Mouse (Mus musculus) inflammation-experienced regulatory T-cells, adult 6 months (primary cell): ENCODE results near the gene Ryr3. TPM values are rescaled to one million over a fixed set of nuclear protein-coding genes. Genes with fewer than 3 reads are reported as not detected.

ENCODE experiments used
- ATAC-seq: one replicate; pipeline ENCODE4 v1.8.0; 2017
- polyA plus RNA-seq, 3 experiments: library from polyadenylated mRNA; unstranded; fragments of 100-300 nt; shearing (Covaris generic); gene quantifications; one replicate each; pipeline ENCODE4 v1.2.1; 2017

The Ryr3 gene
- polyA plus RNA-seq, 3 experiments from 2014 or later = 1.5 to 2.4 (median 2.2) TPM

- ATAC-seq = no peak
These were observed 584.4 kb downstream of the Ryr3 start for GRCm38 (mm10) chr2:112632536-112632935.

DNA sequence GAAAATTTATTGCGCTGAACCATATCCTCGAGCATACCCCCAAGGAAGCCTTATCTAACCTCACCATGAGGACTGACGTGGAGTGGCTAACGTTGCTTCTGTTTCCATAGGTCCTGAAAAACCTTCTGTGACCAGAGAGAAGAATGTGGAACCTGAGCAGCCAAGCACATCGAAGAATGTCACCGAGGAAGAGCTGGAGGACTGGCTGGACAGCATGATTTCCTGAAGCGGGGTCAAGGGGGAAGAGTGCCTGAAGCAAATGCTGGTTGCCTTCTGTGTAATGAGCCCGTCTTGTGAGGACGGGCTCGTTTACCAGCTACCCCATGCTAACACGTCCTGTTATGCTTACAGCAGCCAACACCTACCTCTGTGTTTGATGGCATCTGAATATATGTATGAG, 586.2 kb downstream of the Ryr3 start:
- ATAC-seq = no peak

DNA sequence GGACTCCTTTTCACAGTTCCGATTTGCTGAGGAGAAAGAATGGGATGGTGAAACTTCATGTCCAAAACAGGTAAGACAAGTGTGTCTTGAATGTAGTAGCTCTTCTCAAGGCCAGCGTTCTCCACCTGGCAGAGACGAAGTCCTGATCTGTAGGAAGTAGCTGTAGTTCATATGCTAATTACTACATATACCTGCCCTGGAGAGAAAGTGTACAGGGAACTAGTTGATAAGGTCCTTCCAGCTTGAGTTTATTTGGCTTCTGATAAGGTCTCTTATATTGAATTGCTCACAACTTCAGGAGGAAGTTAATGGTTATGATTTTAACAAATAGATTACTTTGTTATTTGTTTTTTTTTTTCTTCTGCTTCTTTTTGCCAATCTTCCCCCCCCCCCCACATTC, 591.7 kb downstream of the Ryr3 start:
- no peak for ATAC-seq

DNA sequence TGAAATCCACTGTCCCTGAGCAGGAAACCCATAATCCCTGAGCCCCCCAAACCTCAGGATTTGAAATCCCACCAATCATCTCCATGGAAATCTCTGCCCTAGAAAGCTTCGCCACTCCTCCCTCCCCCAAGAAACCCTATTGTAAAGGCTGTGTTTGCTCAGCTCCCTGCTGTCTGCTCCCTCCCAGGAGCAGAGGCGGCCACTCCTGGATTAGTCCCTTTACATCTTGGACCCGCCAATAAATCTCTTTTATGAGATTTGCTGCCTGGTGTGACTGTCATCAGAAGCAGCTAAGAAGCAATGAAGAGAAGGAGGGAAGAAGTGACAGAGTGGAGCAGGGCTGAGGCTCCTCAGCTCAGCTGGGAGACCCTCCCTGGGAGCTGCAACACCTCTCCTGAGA, 599.7 kb downstream of the Ryr3 start:
- no peak for ATAC-seq

DNA sequence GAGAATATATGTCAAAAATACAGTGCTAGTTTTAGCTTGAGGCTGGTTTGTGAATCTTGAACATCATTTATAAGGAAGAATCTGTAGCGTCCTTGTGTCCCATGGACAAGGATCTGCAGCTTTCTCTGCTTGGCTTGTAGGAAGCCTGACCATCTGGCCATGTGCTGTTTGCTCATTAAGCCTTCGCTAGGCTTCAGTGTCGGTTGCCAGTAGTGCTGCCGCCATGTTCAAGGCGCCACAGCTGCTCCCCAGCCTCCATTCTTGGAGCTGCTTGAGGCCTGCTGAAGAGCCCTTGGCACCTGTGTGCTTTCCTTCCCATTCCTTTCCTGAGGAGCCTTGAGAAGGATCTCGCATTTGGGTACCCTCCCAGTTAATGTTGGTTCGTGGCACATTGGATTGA, 602.5 kb downstream of the Ryr3 start:
- ATAC-seq = no peak

DNA sequence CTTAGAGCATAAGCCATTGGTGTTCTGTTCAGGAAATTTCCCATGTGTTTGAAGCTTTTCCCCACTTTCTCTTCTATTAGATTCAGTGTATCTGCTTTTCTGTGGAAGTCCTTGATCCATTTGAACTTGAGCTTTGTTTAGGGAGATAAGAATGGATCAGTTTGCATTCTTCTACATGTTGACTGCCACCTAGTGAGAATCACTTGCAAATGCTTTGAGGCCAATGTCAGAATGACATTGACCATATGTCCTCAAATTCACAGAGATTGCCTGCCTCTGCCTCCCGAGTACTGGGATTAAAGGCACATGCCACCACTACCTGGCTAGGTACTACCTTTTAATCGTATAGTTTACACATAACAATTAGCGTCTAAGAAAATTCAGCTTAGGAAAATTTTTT, 604.3 kb downstream of the Ryr3 start:
- ATAC-seq = peak; percentile 67

GRCm38 (mm10) chr2:112606536-112606935, 610.4 kb downstream of the Ryr3 start:
- ATAC-seq = no peak

- no peak for ATAC-seq
These were observed 614.4 kb downstream of the Ryr3 start for GRCm38 (mm10) chr2:112602487-112602886.

- peak; percentile 56 for ATAC-seq
These were observed 616.7 kb downstream of the Ryr3 start for GRCm38 (mm10) chr2:112600222-112600621.

GRCm38 (mm10) chr2:112597064-112597463, 619.8 kb downstream of the Ryr3 start:
- no peak for ATAC-seq

DNA sequence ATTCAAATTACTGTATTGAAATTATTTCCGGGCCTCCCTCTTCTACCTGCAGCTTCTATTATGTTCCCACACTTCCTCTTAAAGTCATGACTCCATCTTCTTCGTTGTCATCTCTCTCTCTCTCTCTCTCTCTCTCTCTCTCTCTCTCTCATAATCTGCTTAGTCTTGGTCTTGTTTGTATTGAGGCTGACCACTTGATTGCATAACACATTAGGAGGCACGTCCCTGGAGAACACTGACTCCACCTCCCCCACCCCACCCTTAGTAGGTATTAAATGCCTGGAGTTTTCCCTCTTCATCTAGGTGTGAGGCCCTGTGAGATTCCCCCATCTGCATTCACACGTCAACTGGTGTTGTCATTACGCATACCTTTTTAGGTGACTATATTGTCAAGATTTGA, 620.5 kb downstream of the Ryr3 start:
- ATAC-seq = no peak

DNA sequence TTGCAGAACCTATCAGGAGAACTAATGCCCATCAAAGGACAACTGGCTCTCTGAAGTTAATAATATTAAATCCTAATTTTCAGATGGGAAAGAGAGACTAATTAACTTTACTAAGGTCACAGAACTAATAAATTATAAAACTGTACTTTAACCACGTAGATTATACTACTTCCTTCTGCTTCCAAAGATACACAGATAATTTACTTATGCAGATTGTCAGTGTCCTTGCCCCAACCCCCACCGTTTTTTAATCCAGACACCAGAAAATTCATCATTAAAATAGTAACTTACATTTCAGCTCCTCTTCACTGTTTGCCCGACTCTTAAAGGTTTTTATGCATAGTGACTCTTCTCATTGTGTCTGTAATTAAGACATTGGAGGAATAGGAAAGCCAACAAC, 621.1 kb downstream of the Ryr3 start:
- no peak for ATAC-seq

DNA sequence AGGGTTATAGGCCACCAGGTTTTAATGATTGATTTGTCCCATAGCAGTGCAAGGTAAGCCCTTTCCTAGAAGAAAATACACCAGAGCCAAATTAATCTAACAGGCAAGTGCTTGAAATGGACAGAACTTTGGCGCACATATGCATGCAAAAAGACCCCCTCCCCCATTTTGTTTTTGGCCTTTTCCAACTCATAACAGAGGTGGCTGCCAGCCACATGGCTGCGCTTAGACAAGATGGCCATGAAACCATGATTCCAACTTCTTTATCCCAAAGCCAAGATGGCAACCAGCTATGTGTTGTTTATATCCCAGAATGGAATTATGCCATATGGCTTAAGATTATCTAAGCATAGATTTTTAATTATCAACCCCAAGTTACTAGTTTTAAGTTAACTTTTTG, 623.1 kb downstream of the Ryr3 start:
- no peak for ATAC-seq

DNA sequence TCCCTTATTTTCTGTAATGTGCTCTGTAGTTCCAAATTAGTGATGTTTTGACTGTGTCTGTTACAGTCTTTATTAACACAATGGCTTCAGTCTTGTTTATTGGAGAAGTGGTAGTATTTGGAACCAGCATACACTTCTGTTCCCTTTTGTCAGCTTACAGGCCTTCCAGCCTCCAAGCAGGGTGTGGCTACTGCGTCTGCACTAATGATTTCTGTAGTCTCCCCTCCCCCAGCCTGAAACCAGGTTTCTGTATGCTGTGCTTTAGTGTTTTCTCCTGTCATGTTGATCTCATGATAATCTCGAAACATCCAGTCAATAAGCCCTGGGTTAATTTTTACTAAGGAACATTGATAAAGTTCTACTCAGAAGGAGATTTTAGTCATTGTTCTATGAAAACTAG, 623.6 kb downstream of the Ryr3 start:
- no peak for ATAC-seq

DNA sequence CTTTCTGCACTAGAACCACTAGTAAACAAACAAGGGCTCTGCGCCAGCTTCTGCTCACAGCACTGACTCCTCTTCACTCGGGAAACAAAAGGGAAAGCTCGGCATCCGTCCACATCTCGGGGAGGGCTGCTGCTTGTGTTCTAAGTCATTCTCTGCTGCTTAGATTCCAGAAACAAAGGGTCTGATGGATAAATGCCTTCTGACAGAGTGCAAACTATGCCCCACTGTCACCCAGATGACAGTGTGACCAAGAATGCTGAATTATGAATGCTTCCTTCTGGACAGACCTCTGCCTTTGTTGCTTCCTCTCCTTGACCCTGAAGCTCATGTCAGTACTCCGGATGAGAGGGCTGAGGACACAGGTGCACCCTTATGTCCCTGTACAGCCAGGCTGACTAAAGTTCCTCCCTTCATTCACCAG, 625.4 kb downstream of the Ryr3 start:
- no peak for ATAC-seq

DNA sequence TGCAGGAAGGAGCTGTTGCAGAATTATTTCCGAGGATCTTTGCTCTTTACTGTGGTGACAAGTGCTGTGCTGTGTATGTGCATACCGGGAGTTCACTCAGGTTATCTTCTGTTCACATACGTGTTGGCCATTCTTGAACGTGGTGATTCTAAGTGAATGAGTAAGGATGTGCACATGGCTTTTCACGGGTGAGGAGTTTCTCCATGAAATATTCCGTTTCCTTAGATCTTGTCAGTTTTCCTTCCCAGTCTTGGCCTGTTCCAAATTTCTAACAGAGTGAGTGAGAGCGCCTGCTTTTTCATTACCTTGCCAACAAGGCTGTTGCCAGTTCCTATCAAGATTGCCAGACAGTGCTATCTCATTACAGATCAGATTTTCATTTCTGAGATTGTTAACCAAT, 625.9 kb downstream of the Ryr3 start:
- ATAC-seq = no peak

Other genes with a start within 250 kb of the Ryr3 start
- not detected for gene Tmco5b, start 68.6 kb upstream of the Ryr3 start, polyA plus RNA-seq
- gene Fmn1, start 110.6 kb upstream of the Ryr3 start, polyA plus RNA-seq = 1 to 10 TPM in 1 of 3 experiments, under 1 TPM in 2; 0.79 to 1.3 (median 0.91) TPM